Mouse (Mus musculus) A20 (cell line): ENCODE measurements at regions not wholly inside any gene's neighbourhood (a gene's known extent, or its start where the extent isn't known, plus 50 kb on each side); places are given as distances from the start of the nearest gene placed in this dataset.
A peak's percentile ranks its signal among the peaks of the same experiment; 100 is the strongest.

Experiments
- DNase-seq: peaks from one replicate; pipeline ENCODE4 v3.0.0-alpha.2; 2011; ENCODE audit warnings: low read depth, low spot score

GRCm38 (mm10) chr7:133521936-133522335 lies 80.0 kb downstream of the Tex36 start:
- no peak for DNase-seq

GRCm38 (mm10) chr7:133518926-133519325 lies 83.0 kb downstream of the Tex36 start:
- DNase-seq: no peak

DNA sequence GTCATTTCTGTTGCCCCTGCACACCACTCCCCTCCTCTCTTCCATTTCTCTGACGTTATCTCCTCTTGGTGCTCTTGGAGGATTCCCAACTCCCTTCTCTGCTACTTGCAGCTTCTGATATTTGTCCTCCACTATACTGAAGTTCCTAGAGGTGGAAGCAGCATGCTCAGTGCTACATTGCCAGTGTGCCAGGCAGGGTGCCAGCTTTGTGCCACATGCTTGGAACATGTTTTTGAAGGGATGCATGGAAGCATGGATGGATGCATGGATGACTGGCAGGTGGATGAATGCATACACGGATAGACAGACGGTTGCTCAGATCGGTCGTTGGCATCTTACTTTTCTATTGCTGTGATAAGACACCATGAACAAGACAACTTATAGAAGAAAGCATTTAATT lies 84.4 kb downstream of the Tex36 start:
- DNase-seq: no peak

- DNase-seq: no peak
Measured at GRCm38 (mm10) chr7:133510926-133511325, 91.0 kb downstream of the Tex36 start.

DNA sequence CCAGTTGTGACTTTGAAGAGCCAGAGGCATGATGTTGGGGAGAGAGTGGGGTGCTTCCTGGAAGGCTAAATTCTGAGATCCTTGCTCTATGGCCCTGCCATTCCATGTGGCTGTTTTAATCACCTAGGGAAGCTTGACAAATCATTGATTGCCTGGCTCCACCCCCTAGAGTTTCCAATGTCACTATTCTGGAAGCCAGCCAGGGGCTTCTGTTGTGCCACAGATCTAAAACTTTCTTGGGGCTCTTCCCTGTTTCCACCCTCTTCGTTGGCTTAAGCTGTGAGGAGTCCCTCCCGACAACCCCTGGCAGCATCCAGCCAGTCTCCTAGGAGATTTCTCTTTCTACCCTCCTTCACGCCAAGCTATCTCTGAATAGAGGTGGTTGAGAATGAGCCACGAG lies 92.5 kb downstream of the Tex36 start:
- no peak for DNase-seq

- DNase-seq: no peak
Measured at GRCm38 (mm10) chr7:133508370-133509012, 93.5 kb downstream of the Tex36 start.

DNA sequence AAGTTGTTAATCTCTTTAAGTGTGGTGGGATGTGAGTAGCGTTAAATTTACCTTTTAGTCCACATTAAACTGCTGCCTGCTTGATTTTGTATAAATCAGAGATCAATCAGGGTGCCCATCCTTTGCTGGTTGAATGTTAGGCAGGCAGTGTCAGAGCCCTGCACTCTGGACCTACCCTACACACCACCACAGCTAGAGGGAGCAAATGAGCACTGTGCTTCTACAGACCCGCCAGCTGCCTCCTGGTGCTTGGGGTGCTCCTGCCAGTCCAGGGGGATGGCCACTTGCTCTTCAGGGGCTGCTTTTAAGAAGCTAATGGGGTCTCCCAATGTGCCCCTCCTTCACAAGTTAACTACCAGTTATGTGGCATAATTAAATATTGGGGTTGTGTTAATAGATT lies 96.3 kb downstream of the Tex36 start:
- DNase-seq: peak; percentile 26

DNA sequence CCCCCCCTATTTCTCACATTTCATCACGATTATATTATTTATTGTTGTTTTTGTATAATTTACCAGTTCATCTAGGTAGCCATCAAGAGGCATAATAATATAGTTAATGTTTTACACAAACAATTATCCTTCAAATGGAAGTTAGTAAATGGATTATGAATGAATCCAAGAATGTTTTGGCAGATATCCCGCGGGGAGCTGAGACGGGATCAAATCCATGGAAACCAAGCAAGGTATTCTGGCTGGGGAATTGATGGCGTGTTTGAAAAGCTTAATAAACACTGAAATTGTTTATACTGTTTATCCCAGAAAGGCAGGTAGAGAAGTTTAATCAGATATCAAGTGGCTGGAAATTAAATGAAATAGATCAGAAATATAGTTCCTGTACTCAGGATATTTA lies 98.0 kb downstream of the Tex36 start:
- DNase-seq: no peak

DNA sequence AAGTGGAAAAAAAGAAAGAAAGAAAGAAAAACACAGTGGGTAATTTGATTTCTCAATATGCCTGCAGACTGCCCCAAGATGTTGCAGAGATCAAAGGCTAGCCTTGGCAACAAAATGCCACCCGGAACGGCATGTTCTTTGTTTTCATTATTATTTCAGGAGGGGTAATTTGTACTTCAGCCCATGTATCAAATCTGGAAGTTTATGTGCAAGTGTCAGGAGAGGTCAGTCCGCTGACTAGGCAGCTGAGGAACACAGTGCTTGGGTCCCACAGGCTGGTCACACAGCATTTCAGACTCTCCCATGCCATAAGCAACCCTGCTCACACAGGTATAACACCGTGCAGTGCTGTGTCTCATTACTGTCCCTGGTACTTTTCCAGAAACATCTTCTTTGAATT lies 99.2 kb downstream of the Tex36 start:
- DNase-seq: no peak

- no peak for DNase-seq
Measured at GRCm38 (mm10) chr7:133497551-133497950, 104.4 kb downstream of the Tex36 start.

DNA sequence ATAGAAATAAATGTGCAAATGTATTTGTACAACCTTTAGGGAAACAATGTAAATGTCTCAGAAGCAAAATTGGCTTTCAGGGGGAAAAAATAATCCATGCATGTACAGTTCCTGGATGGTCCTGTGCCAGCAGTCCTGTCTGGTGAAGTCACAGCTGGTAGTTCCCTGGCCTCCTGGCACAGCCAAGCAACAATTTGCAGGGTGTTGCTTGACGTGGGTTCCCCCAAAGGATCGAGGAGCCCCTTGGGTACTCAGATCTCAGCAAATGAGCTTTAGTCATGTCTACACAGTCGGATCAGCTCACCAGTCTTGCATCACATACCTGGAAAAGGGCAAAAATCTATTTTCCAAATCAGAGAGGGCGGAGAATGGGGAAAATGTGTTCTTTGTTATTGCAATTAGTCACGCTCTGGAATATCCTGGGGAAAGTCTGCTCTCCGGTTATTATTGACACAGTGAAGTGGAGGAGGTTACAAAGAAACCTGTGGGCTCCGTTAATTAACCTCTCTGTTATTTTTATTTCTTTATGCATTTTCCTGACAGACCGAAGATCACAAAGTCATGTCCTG lies 106.9 kb downstream of the Tex36 start:
- DNase-seq: no peak

DNA sequence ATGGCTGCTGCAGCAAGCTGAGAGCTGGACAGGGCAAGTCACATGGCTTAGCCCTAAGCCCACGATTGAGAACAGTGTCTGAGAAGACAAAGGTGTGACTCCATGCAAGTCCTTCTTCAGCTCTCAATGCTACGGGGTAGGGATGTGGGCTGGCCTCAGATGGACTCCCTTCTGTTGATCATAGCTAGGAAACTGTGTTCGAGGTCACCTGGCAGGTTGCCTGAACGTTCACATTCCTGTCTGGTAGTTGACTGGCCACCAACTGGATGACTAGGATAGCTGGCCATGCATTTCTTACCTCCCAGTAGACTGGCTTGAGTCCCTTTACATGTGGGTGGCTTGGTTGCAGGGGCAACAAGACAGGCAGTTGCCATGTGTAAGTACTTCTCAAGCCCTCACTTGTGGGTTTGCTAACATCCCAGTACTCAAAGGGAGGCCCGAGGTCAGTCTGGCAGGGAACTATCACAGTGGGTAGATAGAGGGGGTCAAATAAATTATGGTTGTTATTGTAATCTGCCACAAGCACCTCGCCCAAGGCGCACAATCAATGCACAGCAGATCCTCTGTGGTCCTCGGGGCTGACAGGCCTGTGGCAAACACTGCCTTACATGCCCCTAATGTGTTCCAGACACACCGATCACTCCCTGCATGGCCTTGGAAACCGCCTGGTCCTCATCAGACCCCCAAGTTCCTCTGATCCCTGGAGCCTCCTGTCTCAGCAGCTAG lies 107.5 kb downstream of the Tex36 start:
- DNase-seq: no peak

- DNase-seq: no peak
Measured at GRCm38 (mm10) chr7:133492626-133493025, 109.3 kb downstream of the Tex36 start.

DNA sequence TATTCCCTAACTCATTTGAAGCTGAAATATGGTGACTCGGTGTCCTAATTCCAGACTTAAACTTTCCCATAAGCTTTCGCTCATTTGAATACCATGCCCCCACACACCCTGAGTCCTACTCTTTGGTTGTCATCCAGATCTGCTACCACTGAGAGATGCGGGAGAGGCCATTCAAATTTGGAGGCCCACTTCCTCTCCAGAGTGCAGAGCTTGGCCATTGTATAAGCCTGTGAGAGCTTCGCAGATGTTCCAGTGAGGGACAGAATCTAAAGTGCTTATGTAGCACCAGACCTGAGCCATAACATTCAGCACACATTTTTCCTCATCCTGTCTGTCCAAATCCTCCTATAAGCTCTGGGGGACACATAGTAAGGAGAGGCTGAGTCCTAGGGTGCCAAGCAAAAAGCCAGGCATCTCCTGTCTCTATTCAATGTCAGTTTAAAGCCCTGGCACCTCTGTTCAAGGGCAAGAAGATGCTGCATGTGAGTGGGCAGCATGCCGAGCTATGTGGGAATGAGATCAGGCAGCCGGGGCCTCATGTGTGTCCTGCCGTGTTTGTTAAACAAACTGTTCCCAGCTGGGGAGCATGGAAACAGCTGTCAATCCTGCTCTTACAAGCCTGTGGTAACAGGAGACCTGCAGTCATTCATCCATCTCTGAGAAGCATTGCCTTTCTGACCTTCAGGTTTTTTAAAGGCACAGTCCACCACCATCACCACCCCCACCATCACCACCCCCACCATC lies 113.9 kb downstream of the Tex36 start:
- DNase-seq: no peak

- no peak for DNase-seq
Measured at GRCm38 (mm10) chr7:133484430-133484841, 117.5 kb downstream of the Tex36 start.

GRCm38 (mm10) chr7:133481529-133481928 lies 120.4 kb downstream of the Tex36 start:
- DNase-seq: no peak

- DNase-seq: no peak
Measured at GRCm38 (mm10) chr7:133479679-133480078, 122.3 kb downstream of the Tex36 start.

- DNase-seq: peak; percentile 49
Measured at GRCm38 (mm10) chr7:133477933-133478332, 124.0 kb downstream of the Tex36 start.

DNA sequence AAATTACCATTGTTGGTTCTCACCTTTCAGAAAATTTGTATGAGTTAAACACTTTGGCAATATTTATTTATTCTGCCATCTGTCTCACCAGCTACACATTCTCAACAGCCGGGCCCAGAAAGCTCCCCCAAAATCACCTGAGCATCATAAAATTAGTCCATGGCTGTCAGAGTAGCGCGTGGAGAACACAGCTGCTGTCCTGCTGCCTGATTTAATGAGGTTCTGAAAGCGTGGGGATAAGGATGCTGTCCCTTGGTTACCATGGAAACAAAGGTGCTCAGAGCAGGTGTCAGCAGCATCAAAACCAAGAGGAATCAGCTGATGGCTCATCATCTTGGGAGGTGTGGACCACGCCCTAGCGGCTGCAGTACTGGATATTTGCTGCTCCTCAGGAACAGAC lies 124.7 kb downstream of the Tex36 start:
- no peak for DNase-seq

DNA sequence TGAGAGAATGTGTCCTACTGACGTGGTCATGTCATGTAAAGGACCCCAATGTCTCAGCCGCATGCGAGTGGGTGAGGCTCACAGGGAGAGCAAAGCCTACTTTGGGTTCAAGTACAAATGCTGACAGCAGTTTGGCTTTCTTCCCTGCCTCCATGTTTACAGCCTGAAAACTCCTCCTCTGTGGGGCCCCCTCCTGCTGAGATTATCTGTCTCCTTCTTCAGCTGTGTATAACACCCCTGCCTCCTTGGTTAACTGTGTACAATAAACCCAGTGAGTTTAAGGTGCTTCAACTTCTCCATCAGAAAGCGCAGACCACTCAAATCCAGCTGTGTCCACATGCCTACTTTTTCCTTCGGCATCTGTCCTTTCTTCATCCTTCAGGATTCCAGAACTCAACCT lies 130.3 kb downstream of the Tex36 start:
- DNase-seq: no peak

GRCm38 (mm10) chr7:133470620-133470958 lies 131.4 kb downstream of the Tex36 start:
- no peak for DNase-seq

GRCm38 (mm10) chr7:133469952-133470619 lies 131.9 kb downstream of the Tex36 start:
- no peak for DNase-seq
